Mouse (Mus musculus): ENCODE results near the gene Hmgn2. TPM values are rescaled to one million over a fixed set of nuclear protein-coding genes. Genes with fewer than 3 reads are reported as not detected.
A peak's percentile ranks its signal among the peaks of the same experiment; 100 is the strongest.
"Not testable (repeated sequence)": the region's sequence is repeated elsewhere in the genome, so short reads cannot be mapped to it uniquely, and the experiment has no call there.

Hmgn2 gene
- polyA plus RNA-seq, 1 experiment from 2014 or later = 2,669 TPM

GRCm38 (mm10) chr4:134002246-134002645 lies 33.8 kb upstream of the Hmgn2 start:
- H3K9ac ChIP-seq = no peak overlapping the region
- no peaks in the 10 kb centered on the region for H3K9me3 ChIP-seq
- H3K27me3 ChIP-seq = no peaks in the 10 kb centered on the region
- peaks cover 7% of the 10 kb centered on the region for H3K4me1 ChIP-seq
- peaks cover under 1% of the 10 kb centered on the region; the same call in 1 of the 2 replicates for H3K36me3 ChIP-seq
- H3K4me3 ChIP-seq = no peak overlapping the region
- 47% methylated on average over 4 of the region's 4 CpGs for WGBS
- no peak for ATAC-seq (ENCODE audit: insufficient number of reproducible peaks, insufficient read depth, low FRiP score, low TSS enrichment, low read depth)
- no peak overlapping the region for H3K4me2 ChIP-seq
- H3K27ac ChIP-seq = no peak overlapping the region

- Histone ChIP-seq H3K36me3 (peaks cover 5% of the 10 kb centered on the region), H3K4me1 (peaks cover 7% of the 10 kb centered on the region), H3K9me3 (no peaks in the 10 kb centered on the region), H3K4me3 (no peak overlapping the region), H3K27me3 (no peaks in the 10 kb centered on the region), H3K27ac (no peak overlapping the region), H3K4me2 (no peak overlapping the region), H3K9ac (no peak overlapping the region)
- WGBS = 45% methylated on average over 10 of the region's 10 CpGs
- no peak for ATAC-seq (ENCODE audit: insufficient number of reproducible peaks, insufficient read depth, low FRiP score, low TSS enrichment, low read depth)
Observed at GRCm38 (mm10) chr4:134001710-134002109, 33.3 kb upstream of the Hmgn2 start.

GRCm38 (mm10) chr4:134000466-134001438 lies 32.3 kb upstream of the Hmgn2 start, which contains the start of gene Dhdds:
Gene Dhdds, minus strand, starts transcription at chr4:134000918.
- Histone ChIP-seq H3K4me1 (peaks cover 7% of the 10 kb centered on the region), H3K4me3 (peak within 1 kb of the TSS; percentile 69), H3K27me3 (no peaks in the 10 kb centered on the region), H3K4me2 (peak within 1 kb of the TSS; percentile 87), H3K9ac (peak within 1 kb of the TSS; percentile 83), H3K27ac (peak within 1 kb of the TSS; percentile 29; the same call in 1 of the 2 replicates), H3K36me3 (peaks cover 15% of the 10 kb centered on the region), H3K9me3 (no peaks in the 10 kb centered on the region)
- ATAC-seq (ENCODE audit: insufficient number of reproducible peaks, insufficient read depth, low FRiP score, low TSS enrichment, low read depth) = peak; percentile 93
- under 1% methylated on average over 49 of the region's 49 CpGs for WGBS

GRCm38 (mm10) chr4:133994697-133995096 lies 26.2 kb upstream of the Hmgn2 start:
- 91% methylated on average over 8 of the region's 8 CpGs for WGBS
- H3K4me1 ChIP-seq = peaks cover 3% of the 10 kb centered on the region
- no peaks in the 10 kb centered on the region for H3K9me3 ChIP-seq

GRCm38 (mm10) chr4:133991087-133991660 lies 22.7 kb upstream of the Hmgn2 start:
- H3K36me3 ChIP-seq = peaks cover 90% of the 10 kb centered on the region
- H3K27ac ChIP-seq = no peak overlapping the region
- no peak overlapping the region for H3K4me2 ChIP-seq
- no peaks in the 10 kb centered on the region for H3K27me3 ChIP-seq
- WGBS = 86% methylated on average over 13 of the region's 13 CpGs
- H3K9ac ChIP-seq = no peak overlapping the region
- H3K4me3 ChIP-seq = no peak overlapping the region
- ATAC-seq (ENCODE audit: insufficient number of reproducible peaks, insufficient read depth, low FRiP score, low TSS enrichment, low read depth) = no peak
- no peaks in the 10 kb centered on the region for H3K4me1 ChIP-seq
- no peaks in the 10 kb centered on the region for H3K9me3 ChIP-seq

More at GRCm38 (mm10) chr4:133994697-133995096, 26.2 kb upstream of the Hmgn2 start:
- Histone ChIP-seq H3K27me3 (no peaks in the 10 kb centered on the region), H3K4me2 (no peak overlapping the region), H3K27ac (no peak overlapping the region), H3K9ac (0 out of 2 replicates have a peak overlapping the region, but pooled peaks have one; percentile 3), H3K36me3 (peaks cover 71% of the 10 kb centered on the region), H3K4me3 (no peak overlapping the region)
- no peak for ATAC-seq (ENCODE audit: insufficient number of reproducible peaks, insufficient read depth, low FRiP score, low TSS enrichment, low read depth)

- H3K4me1 ChIP-seq = no peaks in the 10 kb centered on the region
- ATAC-seq (ENCODE audit: insufficient number of reproducible peaks, insufficient read depth, low FRiP score, low TSS enrichment, low read depth) = no peak
- WGBS = 72% methylated on average over 4 of the region's 4 CpGs
- H3K27ac ChIP-seq = no peak overlapping the region
- H3K4me3 ChIP-seq = no peak overlapping the region
- H3K4me2 ChIP-seq = no peak overlapping the region
- no peak overlapping the region for H3K9ac ChIP-seq
- no peaks in the 10 kb centered on the region for H3K27me3 ChIP-seq
- H3K9me3 ChIP-seq = no peaks in the 10 kb centered on the region
- H3K36me3 ChIP-seq = peaks cover 87% of the 10 kb centered on the region
Observed at GRCm38 (mm10) chr4:133990035-133990434, 21.6 kb upstream of the Hmgn2 start.

- ATAC-seq (ENCODE audit: insufficient number of reproducible peaks, insufficient read depth, low FRiP score, low TSS enrichment, low read depth); H3K4me2 ChIP-seq: not testable (repeated sequence)
- WGBS = 91% methylated on average over 8 of the region's 8 CpGs
Observed at GRCm38 (mm10) chr4:133988289-133988688, 19.8 kb upstream of the Hmgn2 start.

GRCm38 (mm10) chr4:133982936-133983335 lies 14.5 kb upstream of the Hmgn2 start:
- WGBS = 77% methylated on average over 13 of the region's 13 CpGs
- 0 out of 2 replicates have a peak overlapping the region, but pooled peaks have one; percentile 3 for H3K9ac ChIP-seq
- ATAC-seq (ENCODE audit: insufficient number of reproducible peaks, insufficient read depth, low FRiP score, low TSS enrichment, low read depth) = no peak
- H3K27ac ChIP-seq = no peak overlapping the region
- no peak overlapping the region for H3K4me2 ChIP-seq
- H3K4me3 ChIP-seq = no peak overlapping the region
- no peaks in the 10 kb centered on the region for H3K9me3 ChIP-seq
- H3K4me1 ChIP-seq = no peaks in the 10 kb centered on the region
- H3K36me3 ChIP-seq = peaks cover 78% of the 10 kb centered on the region
- H3K27me3 ChIP-seq = no peaks in the 10 kb centered on the region

More at GRCm38 (mm10) chr4:133988289-133988688, 19.8 kb upstream of the Hmgn2 start:
- not testable (repeated sequence) for H3K4me1 ChIP-seq, H3K27me3 ChIP-seq, H3K27ac ChIP-seq, H3K4me3 ChIP-seq, H3K9me3 ChIP-seq, H3K9ac ChIP-seq
- peaks cover 76% of the 10 kb centered on the region for H3K36me3 ChIP-seq

- H3K27ac ChIP-seq = no peak overlapping the region
- no peaks in the 10 kb centered on the region for H3K27me3 ChIP-seq
- H3K9ac ChIP-seq = no peak overlapping the region
- H3K4me2 ChIP-seq = no peak overlapping the region
- ATAC-seq (ENCODE audit: insufficient number of reproducible peaks, insufficient read depth, low FRiP score, low TSS enrichment, low read depth) = no peak
- 80% methylated on average over 5 of the region's 5 CpGs for WGBS
- peaks cover 79% of the 10 kb centered on the region for H3K36me3 ChIP-seq
- H3K4me3 ChIP-seq = no peak overlapping the region
- H3K9me3 ChIP-seq = no peaks in the 10 kb centered on the region
- H3K4me1 ChIP-seq = no peaks in the 10 kb centered on the region
Observed at GRCm38 (mm10) chr4:133980496-133980895, 12.0 kb upstream of the Hmgn2 start.

GRCm38 (mm10) chr4:133978021-133978711 lies 9.7 kb upstream of the Hmgn2 start:
- Histone ChIP-seq H3K4me2 (no peak overlapping the region), H3K9me3 (no peaks in the 10 kb centered on the region), H3K9ac (no peak overlapping the region), H3K4me3 (no peak overlapping the region), H3K4me1 (no peaks in the 10 kb centered on the region), H3K27ac (no peak overlapping the region), H3K27me3 (no peaks in the 10 kb centered on the region), H3K36me3 (peaks cover 71% of the 10 kb centered on the region)
- no peak for ATAC-seq (ENCODE audit: insufficient number of reproducible peaks, insufficient read depth, low FRiP score, low TSS enrichment, low read depth)
- WGBS = 94% methylated on average over 10 of the region's 10 CpGs

GRCm38 (mm10) chr4:133971741-133972140 lies 3.3 kb upstream of the Hmgn2 start:
- no peak overlapping the region for H3K27ac ChIP-seq
- H3K9me3 ChIP-seq = no peaks in the 10 kb centered on the region
- no peak overlapping the region for H3K9ac ChIP-seq
- no peak for ATAC-seq (ENCODE audit: insufficient number of reproducible peaks, insufficient read depth, low FRiP score, low TSS enrichment, low read depth)
- peaks cover 19% of the 10 kb centered on the region for H3K4me1 ChIP-seq
- WGBS = 64% methylated on average over 8 of the region's 8 CpGs
- no peak overlapping the region for H3K4me3 ChIP-seq
- H3K4me2 ChIP-seq = no peak overlapping the region
- no peaks in the 10 kb centered on the region for H3K27me3 ChIP-seq
- H3K36me3 ChIP-seq = peaks cover 45% of the 10 kb centered on the region
